Mouse (Mus musculus) stomach, postnatal 0 days (tissue): Measurements from ENCODE around the gene Bicd2. TPM values are rescaled to one million over a fixed set of nuclear protein-coding genes. Genes with fewer than 3 reads are reported as not detected.

Experiments
- ATAC-seq: fragments of 200-750 bp; cut with Nextera tagmentation; 2 replicates; pipeline ENCODE4 v1.8.0; 2017; ENCODE audit not compliant: low FRiP score, low TSS enrichment
- DNase-seq: peaks from one replicate; pipeline ENCODE4 v3.0.0-alpha.2; 2016; ENCODE audit warnings: low spot score
- H3K27ac ChIP-seq: fragments of 300-500 bp; sonication (generic); replicated peaks from 2 replicates; pipeline ENCODE4 v1.5.1; 2014; ENCODE audit warnings: mild to moderate bottlenecking, control low read depth
- H3K27me3 ChIP-seq: fragments of 300-500 bp; sonication (generic); 2 replicates; pipeline ENCODE4 v1.6.1; 2014; ENCODE audit warnings: low read length; ENCODE audit not compliant: control insufficient read depth, insufficient read depth
- H3K36me3 ChIP-seq: fragments of 300-500 bp; sonication (generic); 2 replicates; pipeline ENCODE4 v1.6.1; 2014; ENCODE audit warnings: low read length, mixed read lengths; ENCODE audit not compliant: control insufficient read depth, insufficient read depth
- H3K4me1 ChIP-seq: fragments of 300-500 bp; sonication (generic); replicated peaks from 2 replicates; pipeline ENCODE4 v1.6.1; 2014; ENCODE audit warnings: antibody characterized with exemption; ENCODE audit not compliant: control insufficient read depth, insufficient read depth
- H3K4me2 ChIP-seq: fragments of 300-500 bp; sonication (generic); replicated peaks from 2 replicates; pipeline ENCODE4 v1.6.1; 2014; ENCODE audit warnings: low read depth, mild to moderate bottlenecking, control low read depth, moderate library complexity
- H3K4me3 ChIP-seq: fragments of 300-500 bp; sonication (generic); 2 replicates; pipeline ENCODE4 v1.5.1; 2014; ENCODE audit warnings: low read depth, low read length, control low read depth
- H3K9ac ChIP-seq: fragments of 300-500 bp; sonication (generic); 2 replicates; pipeline ENCODE4 v1.6.1; 2014; ENCODE audit warnings: mild to moderate bottlenecking, low read length, control low read depth, mixed read lengths
- H3K9me3 ChIP-seq: fragments of 300-500 bp; sonication (generic); 2 replicates; pipeline ENCODE4 v1.6.1; 2016; ENCODE audit warnings: low read length; ENCODE audit not compliant: control insufficient read depth
- CTCF ChIP-seq: IDR thresholded peaks from 2 replicates; pipeline ENCODE4 v1.5.1; 2016; ENCODE audit warnings: antibody characterized with exemption, low read depth, mild to moderate bottlenecking, moderate library complexity
- EP300 ChIP-seq: optimal IDR thresholded peaks from 2 replicates; pipeline ENCODE3; 2016; ENCODE audit warnings: antibody characterized with exemption
- WGBS: fragments of 180-500 bp; shearing (Covaris S2); extraction: QIAGEN DNeasy Blood & Tissue Kit; methylation state at CpG from one replicate; pipeline ENCODE4 v1.1.7; 2014; 5-methylcytosine and 5-hydroxymethylcytosine counted together
- polyA plus RNA-seq: library from polyadenylated mRNA; unstranded; fragments of >200 nt; fragmentation: Nextera tagmentation; extraction: Ambion mirVana; gene quantifications from 2 replicates; pipeline ENCODE4 v1.2.1, GENCODE M21; 2015

Gene Bicd2
- polyA plus RNA-seq, 1 experiment from 2014 or later: 19.6 TPM

- 86% methylated on average over 1 of the region's 1 CpGs for WGBS
- no peaks in the 10 kb centered on the region for H3K9me3 ChIP-seq
- no peak overlapping the region for H3K4me2 ChIP-seq
- H3K4me3 ChIP-seq: no peak overlapping the region
- H3K27ac ChIP-seq: no peak overlapping the region
- H3K36me3 ChIP-seq: peaks cover 19% of the 10 kb centered on the region; the same call in 1 of the 2 replicates
- ATAC-seq (no peak), DNase-seq (no peak)
- H3K9ac ChIP-seq: no peak overlapping the region
- no peaks in the 10 kb centered on the region for H3K27me3 ChIP-seq
- TF ChIP-seq EP300 (no peak), CTCF (no peak)
- H3K4me1 ChIP-seq: no peaks in the 10 kb centered on the region; the same call in 1 of the 2 replicates
Observed at GRCm38 (mm10) chr13:49435745-49436144, 94.4 kb downstream of the Bicd2 start.

- H3K4me3 ChIP-seq: no peak overlapping the region
- ATAC-seq (no peak), DNase-seq (no peak)
- H3K27ac ChIP-seq: no peak overlapping the region
- H3K4me1 ChIP-seq: no peaks in the 10 kb centered on the region
- no peak overlapping the region for H3K9ac ChIP-seq
- H3K4me2 ChIP-seq: no peak overlapping the region
- TF ChIP-seq EP300 (no peak), CTCF (no peak)
- H3K9me3 ChIP-seq: no peaks in the 10 kb centered on the region
- H3K27me3 ChIP-seq: no peaks in the 10 kb centered on the region
- 73% methylated on average over 4 of the region's 4 CpGs for WGBS
- peaks cover 19% of the 10 kb centered on the region; the same call in 1 of the 2 replicates for H3K36me3 ChIP-seq
Observed at GRCm38 (mm10) chr13:49436170-49436569, 94.8 kb downstream of the Bicd2 start.

Other genes with a start within 250 kb of the Bicd2 start
- gene Wnk2, start 193.6 kb upstream of the Bicd2 start, polyA plus RNA-seq: 1.6 and 1.7 TPM in 2 replicates
- gene Ninj1, start 154.1 kb upstream of the Bicd2 start, polyA plus RNA-seq: 76.3 and 83.1 TPM in 2 replicates
- gene Card19, start 125.5 kb upstream of the Bicd2 start, polyA plus RNA-seq: 83.5 and 86.2 TPM in 2 replicates
- gene Susd3, start 92.9 kb upstream of the Bicd2 start, polyA plus RNA-seq: 1.0 and 1.2 TPM in 2 replicates
- gene Fgd3, start 21.3 kb upstream of the Bicd2 start, polyA plus RNA-seq: 0.23 and 0.25 TPM in 2 replicates
- 22.1 and 23.4 TPM in 2 replicates for gene Ippk, start 79.7 kb downstream of the Bicd2 start, polyA plus RNA-seq
- gene Tes3-ps, start 151.7 kb downstream of the Bicd2 start, polyA plus RNA-seq: 0.35 and 0.45 TPM in 2 replicates
- gene Ecm2, start 163.2 kb downstream of the Bicd2 start, polyA plus RNA-seq: 2.0 and 2.2 TPM in 2 replicates
- gene Aspn, start 202.9 kb downstream of the Bicd2 start, polyA plus RNA-seq: 106 and 127 TPM in 2 replicates
- 0.30 and 0.36 TPM in 2 replicates for gene Omd, start 240.9 kb downstream of the Bicd2 start, polyA plus RNA-seq